Mouse (Mus musculus) v-Abl transformed pro-B cells (cell line): ENCODE results near the gene Kcnj16.

Experiments
- in situ Hi-C, 2 experiments: fragments of 400-800 bp; cut with MboI; formaldehyde crosslinking; loops; one replicate each; pipeline ENCODE4 v1.15.1; 2025; ENCODE audit not compliant: unreplicated experiment in 2 of 2

Kcnj16 gene

DNA sequence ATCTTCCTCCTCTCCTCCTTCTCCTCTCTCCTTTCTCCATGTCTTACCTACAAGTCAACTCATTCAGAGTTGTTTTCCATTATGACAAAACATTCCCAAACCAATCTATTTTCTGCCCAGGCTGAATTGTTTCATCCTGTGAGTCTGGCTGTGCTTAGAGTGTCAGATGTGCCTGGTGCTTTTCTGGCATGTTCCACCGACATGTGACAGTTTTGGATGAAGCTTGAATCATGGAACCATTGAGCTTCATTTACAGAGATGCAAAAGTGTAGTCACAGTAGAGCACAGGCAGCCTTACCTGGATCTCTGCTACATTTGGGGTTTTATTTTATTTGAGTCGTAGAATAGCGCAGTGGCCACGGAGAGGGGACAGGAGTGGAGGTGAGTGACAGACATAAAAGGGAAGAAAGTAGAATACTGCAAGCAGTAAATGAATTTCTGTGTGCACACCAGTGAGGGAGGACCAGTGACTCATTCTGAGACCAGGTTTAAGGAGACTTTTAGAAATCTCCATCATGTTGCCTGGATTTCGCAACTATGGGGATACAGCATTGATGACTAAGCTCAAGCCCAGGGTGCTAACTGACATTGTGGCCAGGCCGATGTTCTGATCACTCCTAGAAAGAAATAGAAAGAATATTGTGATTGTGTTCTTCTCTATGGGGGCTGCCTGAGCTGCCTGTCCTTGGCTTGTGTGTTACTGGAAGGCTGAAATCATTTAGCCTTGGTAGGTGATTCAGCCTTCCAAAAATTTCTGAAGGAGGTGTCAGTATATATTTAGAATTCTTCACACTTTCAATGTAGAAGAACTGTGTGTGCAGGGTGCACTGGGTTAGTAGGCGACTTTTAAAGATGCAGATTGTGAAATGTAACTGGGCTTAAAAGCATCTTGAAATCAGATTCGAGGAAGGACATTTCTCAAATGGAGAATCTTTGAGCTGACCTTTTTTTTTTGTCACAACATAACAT, 87.3 kb downstream of the Kcnj16 start:
- in situ Hi-C loops: no loop called here

DNA sequence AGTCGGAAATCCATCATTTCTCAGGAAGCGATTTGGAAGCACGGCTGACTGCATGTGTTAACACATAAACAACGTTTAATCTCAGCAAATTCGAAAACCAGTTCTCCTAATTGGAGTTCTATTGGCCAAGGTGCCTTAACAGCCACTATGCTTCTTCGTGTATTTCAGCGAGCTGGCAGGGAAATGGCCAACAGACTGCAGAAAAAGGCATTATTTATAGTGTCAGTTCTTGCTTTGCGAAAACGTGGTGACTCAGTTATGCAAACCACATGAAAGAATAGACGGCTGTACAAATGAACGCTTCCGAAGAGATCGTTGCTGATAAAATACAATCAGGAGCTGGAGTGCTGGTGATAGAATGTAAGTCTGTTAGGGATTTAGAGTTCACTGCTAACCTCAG, 88.2 kb downstream of the Kcnj16 start:
- in situ Hi-C loops: no loop called here

GRCm38 (mm10) chr11:111057435-111057834, 89.6 kb downstream of the Kcnj16 start:
- in situ Hi-C loops: no loop called here

DNA sequence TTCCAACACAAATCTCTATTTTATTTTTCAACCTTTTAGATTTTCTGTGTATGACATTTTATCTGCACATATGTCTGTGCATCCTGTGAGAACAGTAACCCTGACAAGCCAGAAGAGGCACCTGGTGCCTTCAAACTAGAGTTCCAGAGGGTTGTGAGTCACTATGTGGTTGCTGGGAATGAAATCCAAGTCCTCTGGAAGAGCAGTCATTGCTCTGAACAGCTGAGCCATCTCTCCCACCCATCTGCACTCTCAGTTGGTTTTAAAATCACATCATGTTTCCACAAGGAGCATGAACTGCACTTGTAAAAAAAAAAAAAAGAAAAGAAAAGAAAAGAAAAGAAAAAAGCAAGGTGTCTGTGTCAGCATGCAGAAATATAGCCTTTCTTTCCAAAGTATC, 91.6 kb downstream of the Kcnj16 start:
- in situ Hi-C loops: no loop called here

DNA sequence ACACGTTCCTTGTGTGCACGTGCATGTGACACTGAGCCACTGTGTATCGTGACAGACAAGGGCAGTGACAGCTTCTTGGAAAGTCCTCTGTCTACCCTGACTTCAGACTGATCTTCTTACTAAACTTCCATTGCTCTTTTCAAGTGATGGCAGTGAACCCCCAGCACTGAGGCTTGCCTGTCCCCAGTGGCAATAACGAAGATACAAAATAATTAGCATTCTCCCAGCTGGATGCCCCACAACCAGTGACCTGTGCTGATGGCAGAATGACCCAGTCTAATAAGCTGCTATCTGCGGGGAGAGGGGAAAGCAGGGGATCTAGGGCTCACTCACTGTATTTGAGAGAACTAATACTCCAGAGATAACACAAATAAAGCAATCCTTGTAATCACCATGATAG, 92.4 kb downstream of the Kcnj16 start:
- in situ Hi-C loops: no loop called here

- in situ Hi-C loops: no loop called here
Measured at GRCm38 (mm10) chr11:111064751-111065527, 97.1 kb downstream of the Kcnj16 start.

DNA sequence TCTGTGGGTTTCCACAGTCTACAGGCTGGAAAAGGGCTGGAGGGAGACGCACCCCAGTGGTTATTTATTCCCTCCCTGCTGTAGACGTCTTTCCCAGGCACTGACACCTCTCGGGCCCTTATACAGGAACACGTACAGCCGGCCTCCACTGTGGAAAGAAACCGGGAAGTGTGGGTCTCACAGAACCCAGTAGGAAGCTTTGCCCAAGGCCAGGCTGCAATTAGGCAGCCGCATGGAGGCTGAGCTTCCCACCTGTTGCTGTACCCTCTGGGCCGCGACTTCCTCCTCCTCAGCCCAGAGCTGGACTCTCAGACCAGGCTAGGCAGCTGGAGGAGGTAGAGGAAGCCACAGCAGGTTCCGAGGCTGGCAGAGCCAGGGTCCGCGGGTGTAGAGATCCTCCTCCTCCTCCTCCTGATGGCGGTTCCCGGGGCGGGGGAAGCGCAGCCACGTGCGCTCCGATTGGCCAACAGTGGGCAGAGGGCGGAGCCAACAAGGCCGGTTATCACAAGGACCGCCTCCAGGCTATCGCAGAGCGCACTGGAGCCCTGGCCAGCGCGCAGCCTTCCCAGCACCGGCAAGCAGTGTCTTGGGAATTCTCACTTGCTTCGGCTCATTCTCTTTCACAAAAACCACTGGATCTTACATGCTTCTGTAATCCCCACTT, 97.9 kb downstream of the Kcnj16 start, which contains the start of gene Kcnj2:
Kcnj2 (plus strand) TSS at position 530 of the 664 bp plus-strand sequence.
- in situ Hi-C loops: no loop called here

DNA sequence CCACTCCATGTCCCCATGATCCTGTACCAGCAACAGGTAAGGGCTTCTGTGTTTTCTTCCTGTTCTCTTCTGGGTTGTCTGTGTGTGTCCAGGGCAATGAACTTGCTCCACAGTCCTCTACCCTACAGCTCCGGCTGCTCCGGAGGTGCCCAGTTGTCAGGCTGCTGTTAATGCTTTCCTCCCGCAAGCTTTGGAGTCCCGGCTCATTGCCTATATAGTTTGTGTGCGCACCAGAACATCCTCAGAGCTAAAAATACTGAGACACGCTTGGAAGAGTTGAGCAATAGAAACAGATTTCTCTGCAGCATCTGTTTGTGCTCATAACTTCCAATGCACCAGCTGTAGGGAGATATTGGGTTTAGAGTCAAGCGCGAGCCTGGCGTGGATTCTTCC, 98.5 kb downstream of the Kcnj16 start:
- in situ Hi-C loops: no loop called here

GRCm38 (mm10) chr11:111067787-111068186, 100.0 kb downstream of the Kcnj16 start:
- in situ Hi-C loops: no loop called here

DNA sequence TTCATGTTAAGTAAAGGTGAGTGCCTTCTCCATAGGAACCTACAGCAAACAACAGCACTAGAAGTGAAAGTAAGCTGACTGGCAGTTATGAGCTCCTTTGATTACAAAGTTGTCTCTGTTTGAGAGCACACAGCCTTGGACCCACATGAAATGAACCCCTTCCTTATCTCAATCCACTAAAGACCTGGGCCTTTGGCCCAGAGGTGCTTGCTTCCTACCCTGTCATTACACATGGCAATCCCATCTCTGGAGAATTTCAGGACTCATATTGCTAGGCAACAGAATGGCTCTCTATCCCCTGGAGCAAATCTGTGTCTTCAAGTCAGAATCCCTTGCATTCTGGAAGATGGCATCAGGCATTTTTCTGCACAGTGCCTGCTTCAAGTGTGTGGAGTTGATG, 102.6 kb downstream of the Kcnj16 start:
- in situ Hi-C loops: no loop called here

- in situ Hi-C loops: no loop called here
Measured at GRCm38 (mm10) chr11:111074131-111074530, 106.3 kb downstream of the Kcnj16 start.
